In genomic region chr5:114593949-114594348, GRCm38 (mm10) we compare ENCODE assay signal across 9 mouse cellular contexts. TPM values are rescaled to one million over a fixed set of nuclear protein-coding genes. Genes with fewer than 3 reads are reported as not detected.
DNase-seq lines count a peak whose midpoint lies in the region; ATAC-seq and TF ChIP-seq lines count a peak whose summit lies in the region.
"Had no signal": no experiment of that assay in that cellular context is flagged by ENCODE, and none has a peak within 500 bp of the region (broad histone marks: within the 10 kb centered on the region; RNA-seq: fewer than 3 reads in every experiment).

No protein-coding gene starts in this region.

- H3K36me3 ChIP-seq in hindbrain, embryonic 11.5 days (ENCODE audit: control insufficient read depth, insufficient read depth, low read length): no peaks in the 10 kb centered on the region
- H3K36me3 ChIP-seq in hindbrain, postnatal 0 days (ENCODE audit: insufficient read depth, low read length): no peaks in the 10 kb centered on the region; the same call in 1 of the 2 replicates
- H3K36me3 ChIP-seq in forebrain, embryonic 13.5 days (ENCODE audit: poor library complexity, severe bottlenecking): peaks cover 19% of the 10 kb centered on the region
- H3K36me3 ChIP-seq in kidney, adult 2 months (ENCODE audit: control insufficient read depth, insufficient read depth, low read length): no peaks in the 10 kb centered on the region
- H3K36me3 ChIP-seq in liver, embryonic 16.5 days (ENCODE audit: control insufficient read depth, insufficient read depth): no peaks in the 10 kb centered on the region

- H3K4me3 ChIP-seq in hindbrain, embryonic 11.5 days (ENCODE audit: low read depth, low read length): no peak overlapping the region
- H3K4me3 ChIP-seq in hindbrain, postnatal 0 days (ENCODE audit: low read length): no peak overlapping the region
- H3K4me3 ChIP-seq in forebrain, embryonic 13.5 days: no peak overlapping the region
- H3K4me3 ChIP-seq in kidney, adult 2 months (ENCODE audit: insufficient read depth, low read depth, low read length): no peak overlapping the region
- no peak overlapping the region for H3K4me3 ChIP-seq in liver, embryonic 16.5 days (ENCODE audit: low read depth, low read length)
- H3K4me3 ChIP-seq: midbrain, embryonic 12.5 days had no signal

- H3K4me2 ChIP-seq in hindbrain, embryonic 11.5 days (replicated peaks; ENCODE audit: low read depth, low read length): no peak overlapping the region
- no peak overlapping the region for H3K4me2 ChIP-seq in hindbrain, postnatal 0 days (ENCODE audit: low read depth, low read length)
- 0 out of 2 replicates have a peak overlapping the region, but pooled peaks have one; percentile 43 for H3K4me2 ChIP-seq in forebrain, embryonic 13.5 days
- H3K4me2 ChIP-seq in liver, embryonic 16.5 days (ENCODE audit: low read depth, low read length): no peak overlapping the region

- TF ChIP-seq POLR2A in kidney, adult 2 months (IDR thresholded peaks at IDR 0.05; ENCODE audit: low read depth, low read length): no peak

- H3K9ac ChIP-seq in hindbrain, embryonic 11.5 days (ENCODE audit: low read depth, low read length): no peak overlapping the region
- no peak overlapping the region for H3K9ac ChIP-seq in hindbrain, postnatal 0 days (replicated peaks; ENCODE audit: low read length)
- H3K9ac ChIP-seq in forebrain, embryonic 13.5 days: no peak overlapping the region
- H3K9ac ChIP-seq in liver, embryonic 16.5 days (ENCODE audit: low read depth, low read length): no peak overlapping the region
- H3K9ac ChIP-seq: midbrain, embryonic 12.5 days had no signal

- no peaks in the 10 kb centered on the region for H3K27me3 ChIP-seq in hindbrain, embryonic 11.5 days (ENCODE audit: control insufficient read depth, insufficient read depth, low read length)
- no peaks in the 10 kb centered on the region for H3K27me3 ChIP-seq in hindbrain, postnatal 0 days (ENCODE audit: insufficient read depth, low read length)
- peaks cover 2% of the 10 kb centered on the region; the same call in 1 of the 2 replicates for H3K27me3 ChIP-seq in forebrain, embryonic 13.5 days
- no peaks in the 10 kb centered on the region for H3K27me3 ChIP-seq in kidney, adult 2 months (replicated peaks; ENCODE audit: control insufficient read depth, insufficient read depth, low read length)
- no peaks in the 10 kb centered on the region for H3K27me3 ChIP-seq in liver, embryonic 16.5 days (ENCODE audit: control insufficient read depth, insufficient read depth, low read depth, low read length)
- H3K27me3 ChIP-seq: midbrain, embryonic 12.5 days had no signal

- H3K9me3 ChIP-seq in hindbrain, embryonic 11.5 days (ENCODE audit: control insufficient read depth, low read length): no peaks in the 10 kb centered on the region
- no peaks in the 10 kb centered on the region for H3K9me3 ChIP-seq in hindbrain, postnatal 0 days (ENCODE audit: low read length)
- H3K9me3 ChIP-seq in forebrain, embryonic 13.5 days (replicated peaks): no peaks in the 10 kb centered on the region
- H3K9me3 ChIP-seq in liver, embryonic 16.5 days (replicated peaks; ENCODE audit: control insufficient read depth, low read length): no peaks in the 10 kb centered on the region
- H3K9me3 ChIP-seq: G1E; midbrain, embryonic 12.5 days had no signal

- TF ChIP-seq CTCF in hindbrain, postnatal 0 days (IDR thresholded peaks at IDR 0.05; ENCODE audit: low read depth): no peak
- no peak for TF ChIP-seq CTCF in kidney, adult 2 months (conservative IDR thresholded peaks at IDR 0.05; ENCODE audit: insufficient read depth, insufficient read length, low read depth, low read length)

- no peak for DNase-seq in hindbrain, embryonic 11.5 days (ENCODE audit: low spot score)
- no peak for DNase-seq in hindbrain, postnatal 0 days (ENCODE audit: low spot score)
- peak; percentile 64 for DNase-seq in kidney, adult 2 months
- no peak for DNase-seq in MN1 (ENCODE audit: low spot score)
- DNase-seq in B cell, adult 2 months: no peak

- WGBS in hindbrain, embryonic 11.5 days: 93% methylated on average over 5 of the region's 5 CpGs
- 80% methylated on average over 5 of the region's 5 CpGs for WGBS in hindbrain, postnatal 0 days
- WGBS in forebrain, embryonic 13.5 days: 83% methylated on average over 5 of the region's 5 CpGs
- 43% methylated on average over 5 of the region's 5 CpGs for WGBS in kidney, adult 2 months
- WGBS in liver, embryonic 16.5 days (ENCODE audit: insufficient replicate concordance): 55% methylated on average over 5 of the region's 5 CpGs

- H3K4me1 ChIP-seq in hindbrain, embryonic 11.5 days (replicated peaks; ENCODE audit: control insufficient read depth, insufficient read depth, low read length): peaks cover 31% of the 10 kb centered on the region
- H3K4me1 ChIP-seq in hindbrain, postnatal 0 days (ENCODE audit: insufficient read depth, low read length): peaks cover 39% of the 10 kb centered on the region
- peaks cover 74% of the 10 kb centered on the region for H3K4me1 ChIP-seq in forebrain, embryonic 13.5 days
- peaks cover 40% of the 10 kb centered on the region for H3K4me1 ChIP-seq in kidney, adult 2 months (ENCODE audit: control insufficient read depth, insufficient read depth, low read length)
- peaks cover 54% of the 10 kb centered on the region for H3K4me1 ChIP-seq in liver, embryonic 16.5 days (ENCODE audit: control insufficient read depth, low read depth, low read length)

- no peak for ATAC-seq in hindbrain, embryonic 11.5 days (ENCODE audit: low FRiP score)
- no peak for ATAC-seq in hindbrain, postnatal 0 days
- no peak for ATAC-seq in forebrain, embryonic 13.5 days
- no peak for ATAC-seq in liver, embryonic 16.5 days (ENCODE audit: low read depth)

- 0 out of 2 replicates have a peak overlapping the region, but pooled peaks have one; percentile 7 for H3K27ac ChIP-seq in hindbrain, embryonic 11.5 days (ENCODE audit: low read depth, low read length)
- H3K27ac ChIP-seq in hindbrain, postnatal 0 days: no peak overlapping the region; the same call in 1 of the 2 replicates
- peak overlapping the region; percentile 73 for H3K27ac ChIP-seq in forebrain, embryonic 13.5 days
- peak overlapping the region; percentile 83 for H3K27ac ChIP-seq in kidney, adult 2 months (ENCODE audit: insufficient read depth, low read depth, low read length)
- H3K27ac ChIP-seq in liver, embryonic 16.5 days (ENCODE audit: low read length): peak overlapping the region; percentile 70

RNA-seq across cellular contexts. Expression of gene Fam222a, which starts 26.1 kb away (rescaled TPM):
- polyA plus RNA-seq in hindbrain, embryonic 11.5 days (2014; fragmentation: Nextera tagmentation; extraction: Ambion mirVana): 4.8 and 6.5 TPM in 2 replicates
- total RNA-seq in hindbrain, postnatal 0 days (2014; rRNA removed): 11.7 and 15.1 TPM in 2 replicates
- 2.8 and 2.9 TPM in 2 replicates for polyA plus RNA-seq in hindbrain, postnatal 0 days (2015; fragmentation: Nextera tagmentation; extraction: Ambion mirVana)
- 4.8 and 4.9 TPM in 2 replicates for polyA plus RNA-seq in forebrain, embryonic 13.5 days (2015; fragmentation: Nextera tagmentation; extraction: Ambion mirVana)
- polyA plus RNA-seq in kidney, adult 2 months (2012; rRNA removed): 4.9 and 5.5 TPM in 2 replicates
- polyA plus RNA-seq in liver, embryonic 16.5 days (2015; fragmentation: Nextera tagmentation; extraction: Ambion mirVana): 0.46 and 0.67 TPM in 2 replicates
